Mouse (Mus musculus): ENCODE data around the gene Jph4. TPM values are rescaled to one million over a fixed set of nuclear protein-coding genes. Genes with fewer than 3 reads are reported as not detected.

Gene Jph4
- polyA plus RNA-seq, 1 experiment from 2014 or later: 21.4 TPM

- ATAC-seq (ENCODE audit: low read depth): no peak
- H3K9ac ChIP-seq: no peak overlapping the region
- H3K27me3 ChIP-seq: no peaks in the 10 kb centered on the region; the same call in 1 of the 2 replicates
These were observed 12.4 kb downstream of the Jph4 start for GRCm38 (mm10) chr14:55104365-55104764.

GRCm38 (mm10) chr14:55102253-55102785 is 14.4 kb downstream of the Jph4 start:
- H3K9ac ChIP-seq: no peak overlapping the region
- 80% methylated on average over 15 of the region's 15 CpGs for WGBS
- peaks cover 28% of the 10 kb centered on the region for H3K4me1 ChIP-seq (replicated peaks)
- H3K4me3 ChIP-seq: no peak overlapping the region
- no peak overlapping the region for H3K4me2 ChIP-seq
- no peak for ATAC-seq (ENCODE audit: low read depth)
- H3K36me3 ChIP-seq: peaks cover 15% of the 10 kb centered on the region; the same call in 1 of the 2 replicates
- no peak overlapping the region for H3K27ac ChIP-seq (replicated peaks)
- no peaks in the 10 kb centered on the region; the same call in 1 of the 2 replicates for H3K27me3 ChIP-seq
- H3K9me3 ChIP-seq: no peaks in the 10 kb centered on the region

More at GRCm38 (mm10) chr14:55104365-55104764, 12.4 kb downstream of the Jph4 start:
- no peak overlapping the region for H3K4me3 ChIP-seq
- no peak overlapping the region for H3K27ac ChIP-seq (replicated peaks)
- 81% methylated on average over 18 of the region's 18 CpGs for WGBS
- H3K4me1 ChIP-seq (replicated peaks): peaks cover 36% of the 10 kb centered on the region
- no peaks in the 10 kb centered on the region for H3K9me3 ChIP-seq
- no peaks in the 10 kb centered on the region for H3K36me3 ChIP-seq
- H3K4me2 ChIP-seq: no peak overlapping the region

- no peak for ATAC-seq (ENCODE audit: low read depth)
- Histone ChIP-seq H3K27me3 (no peaks in the 10 kb centered on the region; the same call in 1 of the 2 replicates), H3K4me3 (no peak overlapping the region), H3K27ac (replicated peaks) (no peak overlapping the region), H3K9me3 (no peaks in the 10 kb centered on the region), H3K36me3 (peaks cover 17% of the 10 kb centered on the region; the same call in 1 of the 2 replicates), H3K4me2 (no peak overlapping the region), H3K4me1 (replicated peaks) (peaks cover 30% of the 10 kb centered on the region), H3K9ac (no peak overlapping the region)
- 41% methylated on average over 4 of the region's 4 CpGs for WGBS
These were observed 15.1 kb downstream of the Jph4 start for GRCm38 (mm10) chr14:55101592-55101991.

GRCm38 (mm10) chr14:55098067-55098466 is 18.7 kb downstream of the Jph4 start:
- peak overlapping the region; percentile 80; the same call in 1 of the 2 replicates for H3K27ac ChIP-seq (replicated peaks)
- H3K9me3 ChIP-seq: no peaks in the 10 kb centered on the region
- H3K27me3 ChIP-seq: no peaks in the 10 kb centered on the region
- H3K4me1 ChIP-seq (replicated peaks): peaks cover 37% of the 10 kb centered on the region
- no peak overlapping the region for H3K4me2 ChIP-seq
- 0 out of 2 replicates have a peak, but pooled peaks have one; percentile 25 for ATAC-seq (ENCODE audit: low read depth)
- H3K36me3 ChIP-seq: peaks cover 17% of the 10 kb centered on the region; the same call in 1 of the 2 replicates
- H3K4me3 ChIP-seq: no peak overlapping the region
- H3K9ac ChIP-seq: no peak overlapping the region
- 61% methylated on average over 4 of the region's 4 CpGs for WGBS

GRCm38 (mm10) chr14:55097646-55098045 is 19.1 kb downstream of the Jph4 start:
- H3K9me3 ChIP-seq: no peaks in the 10 kb centered on the region
- peak overlapping the region; percentile 42 for H3K4me2 ChIP-seq
- ATAC-seq (ENCODE audit: low read depth): no peak
- peak overlapping the region; percentile 12; the same call in 1 of the 2 replicates for H3K4me3 ChIP-seq
- whole genome bisulfite sequencing: 65% methylated on average over 10 of the region's 10 CpGs
- H3K27me3 ChIP-seq: no peaks in the 10 kb centered on the region
- H3K36me3 ChIP-seq: peaks cover 17% of the 10 kb centered on the region; the same call in 1 of the 2 replicates
- peak overlapping the region; percentile 60 for H3K9ac ChIP-seq
- peaks cover 37% of the 10 kb centered on the region for H3K4me1 ChIP-seq (replicated peaks)
- H3K27ac ChIP-seq (replicated peaks): peak overlapping the region; percentile 80

- H3K27me3 ChIP-seq: no peaks in the 10 kb centered on the region
- H3K4me3 ChIP-seq: peak overlapping the region; percentile 15
- H3K4me2 ChIP-seq: peak overlapping the region; percentile 42
- H3K36me3 ChIP-seq: peaks cover 17% of the 10 kb centered on the region; the same call in 1 of the 2 replicates
- WGBS: 50% methylated on average over 9 of the region's 9 CpGs
- peak overlapping the region; percentile 60 for H3K9ac ChIP-seq
- no peak for ATAC-seq (ENCODE audit: low read depth)
- H3K27ac ChIP-seq (replicated peaks): peak overlapping the region; percentile 80
- H3K9me3 ChIP-seq: no peaks in the 10 kb centered on the region
- peaks cover 40% of the 10 kb centered on the region for H3K4me1 ChIP-seq (replicated peaks)
These were observed 20.1 kb downstream of the Jph4 start for GRCm38 (mm10) chr14:55096573-55097087.

- H3K9ac ChIP-seq: peak overlapping the region; percentile 81
- H3K4me1 ChIP-seq (replicated peaks): peaks cover 47% of the 10 kb centered on the region
- no peaks in the 10 kb centered on the region for H3K9me3 ChIP-seq
- WGBS: 54% methylated on average over 12 of the region's 12 CpGs
- ATAC-seq (ENCODE audit: low read depth): no peak
- H3K27me3 ChIP-seq: no peaks in the 10 kb centered on the region
- H3K4me3 ChIP-seq: peak overlapping the region; percentile 56
- peak overlapping the region; percentile 76 for H3K4me2 ChIP-seq
- H3K27ac ChIP-seq (replicated peaks): peak overlapping the region; percentile 95; the same call in 1 of the 2 replicates
- H3K36me3 ChIP-seq: peaks cover 17% of the 10 kb centered on the region; the same call in 1 of the 2 replicates
These were observed 21.1 kb downstream of the Jph4 start for GRCm38 (mm10) chr14:55095671-55096070.

- H3K4me1 ChIP-seq (replicated peaks): peaks cover 51% of the 10 kb centered on the region
- no peaks in the 10 kb centered on the region for H3K9me3 ChIP-seq
- H3K4me2 ChIP-seq: peak overlapping the region; percentile 76
- H3K36me3 ChIP-seq: peaks cover 17% of the 10 kb centered on the region; the same call in 1 of the 2 replicates
- no peak for ATAC-seq (ENCODE audit: low read depth)
- peak overlapping the region; percentile 56 for H3K4me3 ChIP-seq
- peak overlapping the region; percentile 95 for H3K27ac ChIP-seq (replicated peaks)
- WGBS: 54% methylated on average over 9 of the region's 9 CpGs
- H3K9ac ChIP-seq: peak overlapping the region; percentile 81
- no peaks in the 10 kb centered on the region for H3K27me3 ChIP-seq
These were observed 21.5 kb downstream of the Jph4 start for GRCm38 (mm10) chr14:55095263-55095662.

GRCm38 (mm10) chr14:55094704-55095231 is 22.0 kb downstream of the Jph4 start, which contains the start of gene Thtpa:
Gene Thtpa, plus strand, starts transcription at chr14:55094784.
- WGBS: 1% methylated on average over 30 of the region's 30 CpGs

GRCm38 (mm10) chr14:55093927-55094326 is 22.8 kb downstream of the Jph4 start:
- Histone ChIP-seq H3K27ac (replicated peaks) (no peak overlapping the region), H3K27me3 (no peaks in the 10 kb centered on the region), H3K4me2 (peak overlapping the region; percentile 76), H3K9ac (no peak overlapping the region), H3K4me3 (no peak overlapping the region), H3K36me3 (peaks cover 14% of the 10 kb centered on the region; the same call in 1 of the 2 replicates), H3K9me3 (no peaks in the 10 kb centered on the region), H3K4me1 (replicated peaks) (peaks cover 65% of the 10 kb centered on the region)
- ATAC-seq (ENCODE audit: low read depth): no peak
- 42% methylated on average over 6 of the region's 6 CpGs for WGBS

More at GRCm38 (mm10) chr14:55094704-55095231, 22.0 kb downstream of the Jph4 start, which contains the start of gene Thtpa:
- no peaks in the 10 kb centered on the region for H3K27me3 ChIP-seq
- H3K27ac ChIP-seq (replicated peaks): peak within 1 kb of the TSS; percentile 95
- ATAC-seq (ENCODE audit: low read depth): peak; percentile 25
- H3K4me2 ChIP-seq: peak within 1 kb of the TSS; percentile 76
- H3K36me3 ChIP-seq: peaks cover 17% of the 10 kb centered on the region; the same call in 1 of the 2 replicates
- H3K4me1 ChIP-seq (replicated peaks): peaks cover 56% of the 10 kb centered on the region
- no peaks in the 10 kb centered on the region for H3K9me3 ChIP-seq
- peak within 1 kb of the TSS; percentile 81 for H3K9ac ChIP-seq
- H3K4me3 ChIP-seq: peak within 1 kb of the TSS; percentile 56

GRCm38 (mm10) chr14:55092011-55092577 is 24.6 kb downstream of the Jph4 start, which contains the start of gene Zfhx2:
Gene Zfhx2, minus strand, starts transcription at chr14:55092324.
- peak within 1 kb of the TSS; percentile 99 for H3K9ac ChIP-seq
- H3K27ac ChIP-seq (replicated peaks): peak within 1 kb of the TSS; percentile 98
- H3K9me3 ChIP-seq: no peaks in the 10 kb centered on the region
- H3K4me1 ChIP-seq (replicated peaks): peaks cover 74% of the 10 kb centered on the region
- H3K36me3 ChIP-seq: no peaks in the 10 kb centered on the region
- H3K27me3 ChIP-seq: no peaks in the 10 kb centered on the region
- H3K4me2 ChIP-seq: peak within 1 kb of the TSS; percentile 90
- ATAC-seq (ENCODE audit: low read depth): peak; percentile 91
- peak within 1 kb of the TSS; percentile 79 for H3K4me3 ChIP-seq
- WGBS: under 1% methylated on average over 34 of the region's 34 CpGs
